Mouse (Mus musculus): ENCODE measurements around the gene Klf5. TPM values are rescaled to one million over a fixed set of nuclear protein-coding genes. Genes with fewer than 3 reads are reported as not detected.
A peak's percentile ranks its signal among the peaks of the same experiment; 100 is the strongest.

Gene Klf5
- polyA plus RNA-seq, 1 experiment from 2014 or later = 2.4 TPM

DNA sequence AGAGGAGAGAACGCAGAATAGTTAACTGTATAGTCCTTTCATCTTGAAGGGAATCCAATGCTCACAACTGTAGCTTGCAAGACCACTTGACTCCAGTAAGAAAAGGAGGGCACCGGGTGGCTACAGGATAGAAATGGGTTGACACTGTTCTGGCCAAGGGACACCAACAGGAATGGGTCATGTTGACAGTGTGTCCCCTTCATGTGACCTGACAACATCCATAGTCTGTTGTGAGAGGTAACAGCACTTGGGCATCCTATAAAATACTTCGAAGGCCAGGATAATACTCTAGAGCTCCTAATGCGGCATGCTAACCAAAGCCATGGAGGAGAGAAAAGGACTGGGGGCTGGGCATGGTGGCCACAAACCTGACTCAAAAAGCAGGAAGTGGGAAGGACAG lies 17.8 kb downstream of the Klf5 start:
- Histone ChIP-seq H3K9me3 (no peaks in the 10 kb centered on the region), H3K36me3 (peaks cover 6% of the 10 kb centered on the region), H3K4me1 (replicated peaks) (no peaks in the 10 kb centered on the region), H3K4me3 (replicated peaks) (no peak overlapping the region), H3K9ac (replicated peaks) (no peak overlapping the region), H3K27ac (no peak overlapping the region), H3K4me2 (replicated peaks) (no peak overlapping the region), H3K27me3 (no peaks in the 10 kb centered on the region)
- no peak for ATAC-seq
- 95% methylated on average over 4 of the region's 4 CpGs for WGBS

DNA sequence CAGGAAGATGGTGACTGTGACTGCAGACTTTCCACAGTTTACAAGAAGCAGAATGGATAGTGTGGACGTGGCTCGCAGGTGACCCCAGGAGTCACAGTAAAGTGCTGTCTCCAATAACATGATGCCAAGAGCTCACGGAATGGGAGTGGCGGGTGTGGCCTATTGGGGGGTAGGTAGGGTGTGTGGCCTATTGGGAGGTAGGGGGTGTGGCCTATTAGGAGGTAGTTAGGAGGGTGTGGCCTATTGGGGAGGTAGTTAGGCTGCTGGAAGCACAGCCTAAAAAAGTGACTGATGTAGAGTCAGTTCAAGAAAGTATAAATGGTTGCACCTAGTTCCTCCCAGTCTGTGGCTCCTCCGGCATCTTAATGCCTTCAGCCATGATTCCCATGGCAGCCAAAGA lies 22.2 kb downstream of the Klf5 start:
- Histone ChIP-seq H3K27ac (no peak overlapping the region), H3K9me3 (no peaks in the 10 kb centered on the region), H3K27me3 (no peaks in the 10 kb centered on the region), H3K36me3 (no peaks in the 10 kb centered on the region), H3K4me2 (replicated peaks) (no peak overlapping the region), H3K4me1 (replicated peaks) (no peaks in the 10 kb centered on the region), H3K9ac (replicated peaks) (no peak overlapping the region), H3K4me3 (replicated peaks) (no peak overlapping the region)
- WGBS = 88% methylated on average over 5 of the region's 5 CpGs
- ATAC-seq = no peak

DNA sequence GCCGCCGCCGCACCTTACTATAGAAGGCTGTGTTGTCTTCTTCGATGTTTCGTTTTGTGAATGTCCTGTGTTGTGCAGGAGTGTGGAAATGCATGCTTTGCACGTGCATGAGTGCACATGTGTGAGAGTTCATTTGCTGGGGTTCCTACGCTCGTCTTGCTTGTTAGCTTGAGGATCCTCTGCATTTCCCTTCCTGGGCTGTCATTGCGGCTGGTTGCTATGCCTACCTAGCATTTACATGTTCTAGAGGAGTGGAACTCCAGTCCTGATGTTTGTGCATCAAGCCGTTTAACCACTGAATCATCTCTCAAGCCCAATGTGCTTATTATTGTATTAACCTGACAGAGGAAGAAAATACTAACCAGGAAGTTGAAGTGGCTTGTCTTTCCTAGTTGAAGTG lies 24.9 kb downstream of the Klf5 start:
- Histone ChIP-seq H3K9ac (replicated peaks) (no peak overlapping the region), H3K4me3 (replicated peaks) (no peak overlapping the region), H3K4me1 (replicated peaks) (no peaks in the 10 kb centered on the region), H3K9me3 (no peaks in the 10 kb centered on the region), H3K27ac (no peak overlapping the region), H3K36me3 (no peaks in the 10 kb centered on the region), H3K27me3 (no peaks in the 10 kb centered on the region), H3K4me2 (replicated peaks) (no peak overlapping the region)
- WGBS = 83% methylated on average over 10 of the region's 10 CpGs
- ATAC-seq = no peak

DNA sequence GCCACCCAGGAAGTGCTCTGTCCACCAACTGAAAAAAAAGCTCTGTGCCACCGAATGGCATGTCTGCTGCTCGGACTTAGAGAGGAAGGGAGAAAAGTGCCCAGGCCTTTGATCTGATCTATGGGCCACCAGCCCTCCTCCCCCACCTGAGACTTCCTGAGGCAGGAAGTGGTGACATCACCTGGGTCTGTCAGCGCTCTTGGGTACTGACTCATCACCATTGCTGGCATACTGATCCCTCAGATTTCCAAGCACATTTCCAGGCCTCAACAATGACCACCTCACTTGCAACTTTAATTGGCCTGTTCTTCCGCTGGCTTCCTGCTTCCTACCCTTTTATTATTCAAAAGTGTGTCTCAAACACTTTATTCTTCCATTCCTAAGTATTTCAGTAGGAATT lies 26.0 kb downstream of the Klf5 start:
- Histone ChIP-seq H3K27me3 (no peaks in the 10 kb centered on the region), H3K9me3 (no peaks in the 10 kb centered on the region), H3K9ac (replicated peaks) (no peak overlapping the region), H3K36me3 (no peaks in the 10 kb centered on the region), H3K4me3 (replicated peaks) (no peak overlapping the region), H3K4me1 (replicated peaks) (no peaks in the 10 kb centered on the region), H3K4me2 (replicated peaks) (no peak overlapping the region), H3K27ac (no peak overlapping the region)
- ATAC-seq = no peak
- 78% methylated on average over 4 of the region's 4 CpGs for WGBS

DNA sequence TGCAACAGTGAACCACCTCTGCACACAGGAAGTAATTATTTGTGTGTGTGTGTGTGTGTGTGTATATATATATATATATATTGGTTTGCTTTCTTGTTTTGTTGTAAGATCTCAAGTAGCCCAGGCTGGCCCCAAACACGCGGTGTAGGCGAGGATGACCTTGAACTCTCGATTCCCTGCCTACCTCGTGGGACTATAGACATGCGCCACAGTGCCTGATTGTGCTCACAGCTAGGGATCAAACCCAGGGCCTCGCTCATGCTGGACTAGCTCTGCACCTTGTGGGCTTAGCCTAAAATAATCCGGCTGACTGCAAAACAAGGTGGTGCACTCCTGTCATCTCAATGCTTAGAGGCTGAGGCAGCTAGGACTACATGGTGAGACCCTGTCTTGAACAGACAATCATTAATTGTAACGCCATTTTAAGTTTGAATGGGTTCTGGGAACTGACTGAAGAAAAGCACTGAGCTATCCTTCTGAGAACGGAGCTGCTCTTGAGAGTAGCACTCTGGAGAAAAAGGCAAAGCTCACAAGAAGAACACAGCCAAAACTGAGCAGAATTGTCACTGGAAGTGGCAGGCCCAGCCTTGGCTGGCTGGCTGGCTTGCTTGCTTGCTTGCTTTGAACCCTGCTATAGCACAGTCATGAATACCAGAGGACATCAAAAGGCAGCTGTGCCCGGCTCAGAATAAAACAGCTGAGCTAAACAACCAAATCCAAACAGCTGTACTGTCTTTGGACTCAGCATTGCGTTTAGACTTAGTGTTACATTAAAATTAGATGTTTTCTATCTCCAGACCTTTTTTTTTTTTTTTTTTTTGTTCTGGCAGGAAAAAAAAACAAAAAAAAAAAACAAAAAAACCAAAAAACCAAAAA lies 27.3 kb downstream of the Klf5 start:
- 79% methylated on average over 12 of the region's 12 CpGs for WGBS
- Histone ChIP-seq H3K9me3 (no peaks in the 10 kb centered on the region), H3K4me1 (replicated peaks) (no peaks in the 10 kb centered on the region), H3K4me3 (replicated peaks) (no peak overlapping the region), H3K27ac (no peak overlapping the region), H3K9ac (replicated peaks) (no peak overlapping the region), H3K4me2 (replicated peaks) (no peak overlapping the region), H3K36me3 (no peaks in the 10 kb centered on the region), H3K27me3 (no peaks in the 10 kb centered on the region)
- no peak for ATAC-seq

DNA sequence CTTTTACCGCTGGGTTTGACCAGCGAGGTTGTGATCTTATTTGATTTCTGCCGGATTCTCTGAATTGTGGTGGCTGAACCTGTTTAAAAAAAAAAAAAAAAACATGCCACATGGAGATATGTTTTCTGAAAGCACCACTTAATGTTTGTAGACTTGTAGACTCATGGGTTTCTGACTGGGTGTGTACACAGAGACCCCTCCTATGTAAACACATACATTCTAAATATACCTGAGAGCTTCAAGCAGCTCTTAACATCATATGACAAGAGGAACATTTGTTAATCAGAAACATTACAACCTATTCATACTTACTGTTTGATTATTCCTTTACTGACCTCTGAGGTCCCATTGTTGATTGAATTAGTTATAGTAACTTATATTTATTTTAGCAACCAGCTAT lies 38.1 kb downstream of the Klf5 start:
- no peaks in the 10 kb centered on the region for H3K9me3 ChIP-seq
- no peak for ATAC-seq
- no peaks in the 10 kb centered on the region for H3K27me3 ChIP-seq
- H3K9ac ChIP-seq (replicated peaks) = no peak overlapping the region
- H3K4me3 ChIP-seq (replicated peaks) = no peak overlapping the region
- H3K36me3 ChIP-seq = no peaks in the 10 kb centered on the region
- 0 out of 2 replicates have a peak, but pooled peaks cover 3% of the 10 kb centered on the region for H3K4me1 ChIP-seq (replicated peaks)
- WGBS = 90% methylated on average over 3 of the region's 3 CpGs
- H3K4me2 ChIP-seq (replicated peaks) = no peak overlapping the region
- no peak overlapping the region for H3K27ac ChIP-seq

DNA sequence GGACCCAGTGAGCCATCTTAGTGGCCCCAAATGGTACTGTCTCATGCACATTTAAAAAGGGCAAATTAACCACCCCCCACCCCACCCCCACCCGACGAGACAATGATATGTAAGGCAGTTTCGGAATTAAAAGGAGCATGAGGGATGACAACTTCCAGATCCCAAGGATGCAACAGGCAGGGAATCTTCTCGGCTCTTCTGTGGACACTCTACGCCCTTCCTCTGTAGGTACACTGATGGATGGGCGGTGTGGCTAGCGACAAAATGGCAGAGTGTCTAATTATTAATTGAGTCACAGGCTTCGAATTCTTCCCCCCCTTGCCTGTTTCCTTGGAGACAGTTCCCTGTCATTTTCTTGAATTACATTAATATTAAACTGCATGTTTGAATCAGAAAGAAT lies 40.5 kb downstream of the Klf5 start:
- H3K27me3 ChIP-seq = no peaks in the 10 kb centered on the region
- no peak for ATAC-seq
- no peak overlapping the region for H3K9ac ChIP-seq (replicated peaks)
- H3K4me2 ChIP-seq (replicated peaks) = no peak overlapping the region
- no peaks in the 10 kb centered on the region for H3K9me3 ChIP-seq
- H3K27ac ChIP-seq = no peak overlapping the region
- no peaks in the 10 kb centered on the region for H3K36me3 ChIP-seq
- no peak overlapping the region for H3K4me3 ChIP-seq (replicated peaks)
- H3K4me1 ChIP-seq (replicated peaks) = 0 out of 2 replicates have a peak, but pooled peaks cover 3% of the 10 kb centered on the region
- 62% methylated on average over 8 of the region's 8 CpGs for WGBS

DNA sequence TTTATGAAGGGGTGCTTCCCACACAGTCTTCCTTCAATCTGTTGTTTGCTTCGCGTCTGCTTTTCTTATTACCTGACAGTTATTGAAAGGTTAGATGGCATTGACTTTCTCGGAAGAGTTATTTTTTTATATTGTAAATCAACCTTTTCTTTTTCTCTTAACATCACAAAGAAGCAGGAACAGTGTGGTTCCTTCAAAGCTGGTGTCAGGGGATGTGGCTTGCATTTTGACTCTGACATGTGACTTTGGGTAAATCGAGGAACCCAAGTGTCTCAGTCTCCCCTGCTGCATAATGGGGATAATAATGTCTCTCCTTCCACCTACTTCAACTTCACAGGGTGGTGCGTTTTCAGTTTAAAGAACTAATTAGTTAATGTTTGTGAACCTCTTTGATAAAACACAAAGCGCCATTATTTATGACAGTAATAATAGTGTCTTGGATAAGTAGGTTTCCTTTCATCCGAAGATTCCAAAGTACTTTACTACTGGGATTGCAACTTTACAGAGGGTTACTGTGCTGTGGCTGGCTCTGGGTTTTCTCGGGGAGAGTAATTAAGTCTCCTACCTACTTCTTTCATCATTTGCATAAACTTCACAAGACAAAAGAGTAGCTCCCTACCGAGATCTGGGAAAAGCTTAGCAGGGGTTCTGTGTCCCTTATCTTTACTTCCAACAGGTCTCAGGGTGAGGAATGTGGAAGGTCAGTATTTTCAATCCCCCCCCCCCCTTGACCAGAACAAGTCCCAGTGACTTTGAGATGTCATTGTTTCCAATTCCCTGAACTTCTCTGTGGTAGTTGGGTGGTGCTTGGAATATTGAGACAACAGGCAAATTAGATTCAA lies 41.4 kb downstream of the Klf5 start:
- 23% methylated on average over 9 of the region's 9 CpGs for WGBS
- Histone ChIP-seq H3K36me3 (no peaks in the 10 kb centered on the region), H3K4me1 (replicated peaks) (0 out of 2 replicates have a peak, but pooled peaks cover 3% of the 10 kb centered on the region), H3K27me3 (no peaks in the 10 kb centered on the region), H3K4me3 (replicated peaks) (no peak overlapping the region), H3K4me2 (replicated peaks) (no peak overlapping the region), H3K9me3 (no peaks in the 10 kb centered on the region), H3K27ac (no peak overlapping the region), H3K9ac (replicated peaks) (no peak overlapping the region)
- no peak for ATAC-seq

DNA sequence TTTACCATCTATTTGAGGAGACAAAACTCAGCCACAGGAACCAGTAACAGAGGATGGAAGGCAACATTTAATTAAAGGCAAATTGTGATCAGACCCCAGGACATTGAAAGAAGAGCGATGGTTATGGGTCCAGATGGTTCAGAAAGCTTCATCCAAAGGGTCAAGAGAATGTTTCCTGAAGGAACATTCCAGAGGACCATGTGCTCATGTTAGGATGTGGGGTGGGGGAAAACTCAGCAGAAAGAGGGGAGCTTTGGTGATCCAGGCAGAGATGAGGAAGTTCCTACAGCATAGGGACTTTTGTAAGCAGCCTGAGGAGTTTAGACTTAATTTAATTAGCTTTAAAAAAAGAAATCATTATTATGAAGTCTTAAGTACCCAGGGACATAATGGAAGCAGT lies 42.2 kb downstream of the Klf5 start:
- no peak overlapping the region for H3K4me3 ChIP-seq (replicated peaks)
- H3K4me1 ChIP-seq (replicated peaks) = 0 out of 2 replicates have a peak, but pooled peaks cover 3% of the 10 kb centered on the region
- H3K36me3 ChIP-seq = no peaks in the 10 kb centered on the region
- no peak overlapping the region for H3K4me2 ChIP-seq (replicated peaks)
- WGBS = 75% methylated on average over 1 of the region's 1 CpGs
- ATAC-seq = no peak
- H3K27ac ChIP-seq = no peak overlapping the region
- no peaks in the 10 kb centered on the region for H3K27me3 ChIP-seq
- no peak overlapping the region for H3K9ac ChIP-seq (replicated peaks)
- H3K9me3 ChIP-seq = no peaks in the 10 kb centered on the region

DNA sequence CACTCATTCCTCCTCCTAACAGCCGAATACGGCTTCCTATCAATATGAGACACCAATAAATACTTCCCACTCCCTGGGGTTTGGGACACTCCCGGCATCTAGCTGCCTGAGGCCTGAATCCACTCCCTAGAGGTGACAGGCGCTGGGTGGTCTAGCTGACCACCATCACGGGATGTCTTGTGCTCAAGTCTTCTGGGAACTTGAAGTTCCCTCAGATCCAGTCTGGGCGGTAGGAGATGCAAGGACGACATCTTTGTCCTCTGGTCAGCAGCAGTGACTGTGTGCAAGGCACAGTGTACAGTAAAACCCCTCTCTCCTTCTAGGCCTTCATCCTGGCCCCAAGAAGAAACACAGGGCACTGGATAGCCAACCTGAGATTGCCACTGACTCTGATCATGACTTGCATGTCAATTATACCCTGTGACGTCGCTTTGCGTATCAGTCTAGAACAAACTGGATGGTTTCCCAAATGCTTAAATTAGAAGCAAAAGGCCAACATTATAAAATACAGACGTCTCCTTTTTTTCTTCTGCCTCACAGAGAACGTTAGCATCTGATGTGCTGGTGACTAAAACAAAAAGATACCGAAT lies 49.8 kb downstream of the Klf5 start:
- peaks cover 11% of the 10 kb centered on the region; the same call in 1 of the 2 replicates for H3K4me1 ChIP-seq (replicated peaks)
- no peaks in the 10 kb centered on the region for H3K27me3 ChIP-seq
- no peak overlapping the region for H3K4me3 ChIP-seq (replicated peaks)
- no peaks in the 10 kb centered on the region for H3K36me3 ChIP-seq
- WGBS = 73% methylated on average over 13 of the region's 13 CpGs
- no peaks in the 10 kb centered on the region for H3K9me3 ChIP-seq
- ATAC-seq = 0 out of 2 replicates have a peak, but pooled peaks have one; percentile 14
- no peak overlapping the region for H3K9ac ChIP-seq (replicated peaks)
- no peak overlapping the region for H3K4me2 ChIP-seq (replicated peaks)
- H3K27ac ChIP-seq = no peak overlapping the region

DNA sequence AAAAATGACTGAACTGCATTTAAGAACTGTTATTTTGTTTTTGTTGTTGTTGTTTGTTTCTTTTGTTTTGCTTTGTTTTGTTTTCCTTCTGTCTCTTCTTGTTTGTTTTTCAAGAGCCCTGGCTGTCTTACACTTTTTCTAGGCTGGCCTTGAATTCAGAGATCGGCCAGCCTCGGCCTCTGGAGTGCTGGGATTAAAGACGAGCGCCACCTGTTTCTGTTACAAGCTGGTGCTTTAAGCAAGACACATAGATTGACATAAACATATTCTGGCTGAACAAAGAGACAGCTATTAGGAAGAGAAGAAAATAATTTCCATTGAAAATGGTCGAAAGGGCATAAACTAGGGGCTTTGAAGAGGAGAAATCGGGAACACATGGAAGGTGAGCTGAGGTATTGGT lies 51.1 kb downstream of the Klf5 start:
- ATAC-seq = no peak
- no peak overlapping the region for H3K4me3 ChIP-seq (replicated peaks)
- H3K27ac ChIP-seq = no peak overlapping the region
- H3K4me1 ChIP-seq (replicated peaks) = peaks cover 11% of the 10 kb centered on the region; the same call in 1 of the 2 replicates
- 66% methylated on average over 6 of the region's 6 CpGs for WGBS
- H3K9me3 ChIP-seq = no peaks in the 10 kb centered on the region
- no peak overlapping the region for H3K4me2 ChIP-seq (replicated peaks)
- H3K9ac ChIP-seq (replicated peaks) = no peak overlapping the region
- no peaks in the 10 kb centered on the region for H3K27me3 ChIP-seq
- H3K36me3 ChIP-seq = no peaks in the 10 kb centered on the region

DNA sequence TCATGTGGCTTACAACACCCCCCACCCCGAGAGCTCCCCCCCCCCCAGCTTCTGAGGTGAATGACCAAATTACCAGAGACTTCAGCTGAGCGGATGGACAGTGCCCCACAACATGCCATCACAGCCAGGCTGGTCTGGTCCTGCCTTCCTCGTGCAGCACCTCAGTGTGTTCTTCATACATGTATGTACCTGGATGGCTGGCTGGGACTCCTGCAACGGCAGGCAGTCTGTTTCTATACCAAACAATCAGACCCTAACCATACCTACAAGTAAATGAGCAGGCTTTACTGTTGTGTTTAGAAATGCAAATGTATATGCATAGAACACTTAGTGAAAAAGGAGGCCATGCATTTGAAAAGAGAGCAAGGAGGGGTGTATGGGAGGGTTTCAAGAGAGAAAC lies 54.5 kb downstream of the Klf5 start:
- no peak overlapping the region for H3K4me2 ChIP-seq (replicated peaks)
- peaks cover 11% of the 10 kb centered on the region; the same call in 1 of the 2 replicates for H3K4me1 ChIP-seq (replicated peaks)
- H3K9ac ChIP-seq (replicated peaks) = no peak overlapping the region
- no peaks in the 10 kb centered on the region for H3K27me3 ChIP-seq
- no peak overlapping the region for H3K27ac ChIP-seq
- H3K9me3 ChIP-seq = no peaks in the 10 kb centered on the region
- no peaks in the 10 kb centered on the region for H3K36me3 ChIP-seq
- WGBS = 48% methylated on average over 4 of the region's 4 CpGs
- H3K4me3 ChIP-seq (replicated peaks) = no peak overlapping the region
- ATAC-seq = no peak
